17 mouse cellular contexts compared by ENCODE assay signal in the genomic region with DNA sequence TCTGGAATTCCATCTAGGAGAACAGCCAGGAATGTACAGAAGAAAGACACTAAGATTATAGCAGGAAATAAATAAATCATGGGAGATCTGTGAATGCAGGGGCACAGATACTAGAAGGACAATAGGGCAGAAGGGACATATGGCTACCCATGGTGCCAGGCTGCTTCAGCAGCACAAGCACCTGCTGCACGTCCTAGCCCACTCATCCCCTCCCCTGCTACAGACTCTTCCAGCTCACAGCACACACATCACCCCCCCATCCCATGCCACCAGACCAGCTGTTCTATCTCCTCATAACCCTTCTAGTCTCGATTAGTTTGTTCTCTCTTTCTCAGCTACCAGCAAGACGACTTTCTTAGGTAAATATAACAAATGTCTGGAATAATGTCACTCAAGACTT. TPM values are rescaled to one million over a fixed set of nuclear protein-coding genes. Genes with fewer than 3 reads are reported as not detected.
DNase-seq lines count a peak whose midpoint lies in the region; ATAC-seq and TF ChIP-seq lines count a peak whose summit lies in the region.
"Had no signal": no experiment of that assay in that cellular context is flagged by ENCODE, and none has a peak within 500 bp of the region (broad histone marks: within the 10 kb centered on the region; RNA-seq: fewer than 3 reads in every experiment).

No protein-coding gene starts in this region.

- CTCF ChIA-PET in Patski (lab: Charles Lee): interaction anchor here (1.1 to 1.3 kb wide), 2 partner anchors 11 to 71 kb away, joined by 4 read pairs; no protein-coding TSS in a partner anchor

- in situ Hi-C loops in Patski (cut with MboI; ENCODE audit: low pct_unique_long_range_greater_than_20kb): no loop called here

- no peak for TF ChIP-seq POLR2A in limb, embryonic 14.5 days (IDR thresholded peaks at IDR 0.05; ENCODE audit: borderline replicate concordance, extremely low read depth, insufficient read depth, insufficient read length)

- WGBS in limb, embryonic 13.5 days: 52% methylated on average over 3 of the region's 3 CpGs
- WGBS in limb, embryonic 10.5 days: 59% methylated on average over 3 of the region's 3 CpGs
- 50% methylated on average over 3 of the region's 3 CpGs for WGBS in limb, embryonic 14.5 days

- H3K27me3 ChIP-seq in limb, embryonic 13.5 days: no peaks in the 10 kb centered on the region
- no peaks in the 10 kb centered on the region for H3K27me3 ChIP-seq in limb, embryonic 10.5 days (ENCODE audit: low read depth, poor library complexity, severe bottlenecking)
- no peaks in the 10 kb centered on the region for H3K27me3 ChIP-seq in Patski
- no peaks in the 10 kb centered on the region for H3K27me3 ChIP-seq in limb, embryonic 14.5 days (ENCODE audit: control insufficient read depth, insufficient read depth, low read length)
- H3K27me3 ChIP-seq: forebrain, embryonic 15.5 days; heart, embryonic 12.5 days had no signal

- ATAC-seq in limb, embryonic 13.5 days (ENCODE audit: low FRiP score, low read depth): 0 out of 2 replicates have a peak, but pooled peaks have one; percentile 44
- ATAC-seq in Patski: peak; percentile 35
- ATAC-seq in limb, embryonic 14.5 days (ENCODE audit: low FRiP score, low read depth): peak; percentile 34; the same call in 1 of the 2 replicates
- ATAC-seq: activated CD4-positive, CD25-positive, alpha-beta regulatory T cell, adult 4 months; forebrain, embryonic 15.5 days had no signal

- H3K36me3 ChIP-seq in limb, embryonic 13.5 days: no peaks in the 10 kb centered on the region
- no peaks in the 10 kb centered on the region for H3K36me3 ChIP-seq in limb, embryonic 10.5 days
- H3K36me3 ChIP-seq in limb, embryonic 14.5 days (ENCODE audit: control insufficient read depth, insufficient read depth, low read length): no peaks in the 10 kb centered on the region
- H3K36me3 ChIP-seq: forebrain, embryonic 15.5 days; heart, embryonic 12.5 days; hindbrain, embryonic 10.5 days had no signal

- no peak for TF ChIP-seq CTCF in Patski (IDR thresholded peaks at IDR 0.05)

- no peak overlapping the region for H3K4me2 ChIP-seq in limb, embryonic 13.5 days (replicated peaks)
- no peak overlapping the region for H3K4me2 ChIP-seq in limb, embryonic 14.5 days (replicated peaks; ENCODE audit: low read depth, low read length, severe bottlenecking)
- H3K4me2 ChIP-seq: forebrain, embryonic 15.5 days; heart, embryonic 12.5 days had no signal

- H3K9me3 ChIP-seq in limb, embryonic 13.5 days: 0 out of 2 replicates have a peak, but pooled peaks cover 3% of the 10 kb centered on the region
- no peaks in the 10 kb centered on the region for H3K9me3 ChIP-seq in limb, embryonic 10.5 days (replicated peaks)
- no peaks in the 10 kb centered on the region for H3K9me3 ChIP-seq in limb, embryonic 14.5 days (ENCODE audit: control insufficient read depth, low read length)
- H3K9me3 ChIP-seq: forebrain, embryonic 15.5 days had no signal

- POLR2A ChIA-PET in Patski (lab: Charles Lee): no interaction called here

- no peak overlapping the region for H3K9ac ChIP-seq in limb, embryonic 13.5 days
- no peak overlapping the region for H3K9ac ChIP-seq in limb, embryonic 14.5 days (ENCODE audit: low read depth, low read length, severe bottlenecking)
- H3K9ac ChIP-seq: forebrain, embryonic 15.5 days; heart, embryonic 12.5 days had no signal

- H3K27ac ChIP-seq in limb, embryonic 13.5 days: no peak overlapping the region
- no peak overlapping the region for H3K27ac ChIP-seq in limb, embryonic 10.5 days
- no peak overlapping the region for H3K27ac ChIP-seq in limb, embryonic 14.5 days (replicated peaks; ENCODE audit: low read depth, low read length)
- H3K27ac ChIP-seq: forebrain, embryonic 15.5 days; hindbrain, embryonic 10.5 days had no signal

- H3K4me3 ChIP-seq in limb, embryonic 13.5 days: no peak overlapping the region
- H3K4me3 ChIP-seq in limb, embryonic 10.5 days: no peak overlapping the region
- no peak overlapping the region for H3K4me3 ChIP-seq in limb, embryonic 14.5 days (replicated peaks; ENCODE audit: low read length)
- H3K4me3 ChIP-seq: forebrain, embryonic 15.5 days; heart, embryonic 12.5 days; hindbrain, embryonic 10.5 days had no signal

- 0 out of 2 replicates have a peak, but pooled peaks cover 9% of the 10 kb centered on the region for H3K4me1 ChIP-seq in limb, embryonic 13.5 days
- peaks cover 4% of the 10 kb centered on the region for H3K4me1 ChIP-seq in limb, embryonic 10.5 days
- no peaks in the 10 kb centered on the region for H3K4me1 ChIP-seq in limb, embryonic 14.5 days (ENCODE audit: control insufficient read depth, insufficient read depth, low read length)
- H3K4me1 ChIP-seq: forebrain, embryonic 15.5 days had no signal

- DNase-seq in heart, adult 11 months: peak; percentile 30
- DNase-seq in heart, adult 18-20 months: no peak
- no peak for DNase-seq in limb, embryonic 10.5 days (ENCODE audit: low spot score)
- no peak for DNase-seq in Patski (ENCODE audit: low read depth, low spot score)
- no peak for DNase-seq in limb, embryonic 14.5 days (ENCODE audit: low spot score)
- DNase-seq in layer of hippocampus, postnatal 36 days: no peak
- DNase-seq in spleen, postnatal 36 days (ENCODE audit: low spot score in 2 of 2): no peak
- DNase-seq: adrenal gland, postnatal 14 days; cerebellum, adult 18-20 months; cerebellum, adult 9-11 months; cerebellum, postnatal 36 days; gastrocnemius, postnatal 10 days had no signal

RNA-seq across cellular contexts. Expression of a gene that starts 41.4 kb away (rescaled TPM):
- 1 to 10 TPM in 1 of 2 experiments, under 1 TPM in 1; 0.67 to 1.3 TPM for total RNA-seq in heart, adult 18-20 months (2021)
- polyA plus RNA-seq in limb, embryonic 13.5 days (2015; fragmentation: Nextera tagmentation; extraction: Ambion mirVana): 18.3 and 20.2 TPM in 2 replicates
- polyA plus RNA-seq in limb, embryonic 10.5 days (2016; fragmentation: Nextera tagmentation; extraction: Ambion mirVana): 22.4 and 27.0 TPM in 2 replicates
- 7.7 TPM for polyA plus RNA-seq in Patski (2021)
- 7.5 and 8.3 TPM in 2 replicates for polyA plus RNA-seq in limb, embryonic 14.5 days (2012; rRNA removed)
- 12.7 and 17.2 TPM in 2 replicates for polyA plus RNA-seq in limb, embryonic 14.5 days (2014; fragmentation: Nextera tagmentation; extraction: Ambion mirVana)
- 1 to 10 TPM; 2.6 to 5.2 TPM for total RNA-seq in layer of hippocampus, postnatal 36 days (2021)
- polyA plus RNA-seq: activated CD4-positive, CD25-positive, alpha-beta regulatory T cell, adult 4 months had no signal
